Mouse (Mus musculus): ENCODE data around the gene Isy1. TPM values are rescaled to one million over a fixed set of nuclear protein-coding genes. Genes with fewer than 3 reads are reported as not detected.
A peak's percentile ranks its signal among the peaks of the same experiment; 100 is the strongest.

The Isy1 gene
- 84.8 and 89.0 TPM in 2 replicates for polyA plus RNA-seq (2014; fragmentation: Nextera tagmentation; extraction: Ambion mirVana)

- ATAC-seq (replicated peaks; ENCODE audit: low FRiP score) (peak; percentile 94), DNase-seq (ENCODE audit: low spot score) (peak; percentile 94)
- H3K4me1 ChIP-seq (replicated peaks; ENCODE audit: control insufficient read depth, insufficient read depth, low read length): peaks cover 10% of the 10 kb centered on the region
- peak within 1 kb of the TSS; percentile 89 for H3K27ac ChIP-seq (ENCODE audit: low read depth, low read length)
- WGBS: 0% methylated on average over 46 of the region's 46 CpGs
- no peaks in the 10 kb centered on the region for H3K27me3 ChIP-seq (replicated peaks; ENCODE audit: control insufficient read depth, insufficient read depth, low read length)
- H3K9ac ChIP-seq (ENCODE audit: low read depth, low read length): peak within 1 kb of the TSS; percentile 87
- no peaks in the 10 kb centered on the region for H3K9me3 ChIP-seq (ENCODE audit: control insufficient read depth, low read length)
- peaks cover 19% of the 10 kb centered on the region for H3K36me3 ChIP-seq (ENCODE audit: control insufficient read depth, insufficient read depth, low read length)
- peak within 1 kb of the TSS; percentile 78 for H3K4me3 ChIP-seq (ENCODE audit: low read depth, low read length)
- peak within 1 kb of the TSS; percentile 67 for H3K4me2 ChIP-seq
Observed at GRCm38 (mm10) chr6:87838551-87839197, at the start of gene Isy1. TSS of gene Isy1 (minus strand) at chr6:87838798.

- ATAC-seq (replicated peaks; ENCODE audit: low FRiP score) (peak; percentile 95), DNase-seq (ENCODE audit: low spot score) (peak; percentile 100)
- Histone ChIP-seq H3K4me1 (replicated peaks; ENCODE audit: control insufficient read depth, insufficient read depth, low read length) (peaks cover 7% of the 10 kb centered on the region), H3K9ac (ENCODE audit: low read depth, low read length) (peak within 1 kb of the TSS; percentile 78), H3K27ac (ENCODE audit: low read depth, low read length) (peak within 1 kb of the TSS; percentile 52), H3K4me2 (peak within 1 kb of the TSS; percentile 89), H3K4me3 (ENCODE audit: low read depth, low read length) (peak within 1 kb of the TSS; percentile 69), H3K36me3 (ENCODE audit: control insufficient read depth, insufficient read depth, low read length) (peaks cover 25% of the 10 kb centered on the region), H3K9me3 (ENCODE audit: control insufficient read depth, low read length) (no peaks in the 10 kb centered on the region), H3K27me3 (replicated peaks; ENCODE audit: control insufficient read depth, insufficient read depth, low read length) (no peaks in the 10 kb centered on the region)
- WGBS: under 1% methylated on average over 31 of the region's 31 CpGs
Observed at GRCm38 (mm10) chr6:87887594-87888233, 49.1 kb upstream of the Isy1 start, which contains the start of gene Copg1. TSS of gene Copg1 (plus strand) at chr6:87887814.

GRCm38 (mm10) chr6:87886721-87887120, 48.1 kb upstream of the Isy1 start:
- Histone ChIP-seq H3K4me1 (replicated peaks; ENCODE audit: control insufficient read depth, insufficient read depth, low read length) (peaks cover 7% of the 10 kb centered on the region), H3K27me3 (replicated peaks; ENCODE audit: control insufficient read depth, insufficient read depth, low read length) (no peaks in the 10 kb centered on the region), H3K4me3 (ENCODE audit: low read depth, low read length) (no peak overlapping the region), H3K36me3 (ENCODE audit: control insufficient read depth, insufficient read depth, low read length) (peaks cover 16% of the 10 kb centered on the region), H3K4me2 (no peak overlapping the region), H3K9ac (ENCODE audit: low read depth, low read length) (no peak overlapping the region), H3K27ac (ENCODE audit: low read depth, low read length) (peak overlapping the region; percentile 28; the same call in 1 of the 2 replicates), H3K9me3 (ENCODE audit: control insufficient read depth, low read length) (no peaks in the 10 kb centered on the region)
- DNase-seq (ENCODE audit: low spot score) (no peak), ATAC-seq (replicated peaks; ENCODE audit: low FRiP score) (no peak)
- WGBS: 84% methylated on average over 1 of the region's 1 CpGs

GRCm38 (mm10) chr6:87882816-87883215, 44.2 kb upstream of the Isy1 start:
- Histone ChIP-seq H3K27ac (ENCODE audit: low read depth, low read length) (no peak overlapping the region), H3K4me1 (replicated peaks; ENCODE audit: control insufficient read depth, insufficient read depth, low read length) (peaks cover 10% of the 10 kb centered on the region), H3K36me3 (ENCODE audit: control insufficient read depth, insufficient read depth, low read length) (no peaks in the 10 kb centered on the region), H3K9me3 (ENCODE audit: control insufficient read depth, low read length) (no peaks in the 10 kb centered on the region), H3K9ac (ENCODE audit: low read depth, low read length) (no peak overlapping the region), H3K27me3 (replicated peaks; ENCODE audit: control insufficient read depth, insufficient read depth, low read length) (no peaks in the 10 kb centered on the region), H3K4me3 (ENCODE audit: low read depth, low read length) (no peak overlapping the region), H3K4me2 (no peak overlapping the region)
- ATAC-seq (replicated peaks; ENCODE audit: low FRiP score): no peak
- no peak for DNase-seq (ENCODE audit: low spot score)
- 68% methylated on average over 4 of the region's 4 CpGs for WGBS

GRCm38 (mm10) chr6:87882221-87882620, 43.6 kb upstream of the Isy1 start:
- no peaks in the 10 kb centered on the region for H3K9me3 ChIP-seq (ENCODE audit: control insufficient read depth, low read length)
- H3K9ac ChIP-seq (ENCODE audit: low read depth, low read length): no peak overlapping the region
- no peak overlapping the region for H3K4me2 ChIP-seq
- DNase-seq (ENCODE audit: low spot score) (no peak), ATAC-seq (replicated peaks; ENCODE audit: low FRiP score) (no peak)
- no peaks in the 10 kb centered on the region for H3K27me3 ChIP-seq (replicated peaks; ENCODE audit: control insufficient read depth, insufficient read depth, low read length)
- no peak overlapping the region for H3K27ac ChIP-seq (ENCODE audit: low read depth, low read length)
- 72% methylated on average over 3 of the region's 3 CpGs for WGBS
- H3K4me1 ChIP-seq (replicated peaks; ENCODE audit: control insufficient read depth, insufficient read depth, low read length): peaks cover 10% of the 10 kb centered on the region
- H3K4me3 ChIP-seq (ENCODE audit: low read depth, low read length): no peak overlapping the region
- H3K36me3 ChIP-seq (ENCODE audit: control insufficient read depth, insufficient read depth, low read length): no peaks in the 10 kb centered on the region

- H3K4me3 ChIP-seq (ENCODE audit: low read depth, low read length): no peak overlapping the region
- DNase-seq (ENCODE audit: low spot score) (no peak), ATAC-seq (replicated peaks; ENCODE audit: low FRiP score) (no peak)
- no peaks in the 10 kb centered on the region for H3K27me3 ChIP-seq (replicated peaks; ENCODE audit: control insufficient read depth, insufficient read depth, low read length)
- no peak overlapping the region for H3K27ac ChIP-seq (ENCODE audit: low read depth, low read length)
- no peak overlapping the region for H3K4me2 ChIP-seq
- H3K36me3 ChIP-seq (ENCODE audit: control insufficient read depth, insufficient read depth, low read length): no peaks in the 10 kb centered on the region
- H3K9ac ChIP-seq (ENCODE audit: low read depth, low read length): no peak overlapping the region
- H3K9me3 ChIP-seq (ENCODE audit: control insufficient read depth, low read length): no peaks in the 10 kb centered on the region
- 69% methylated on average over 3 of the region's 3 CpGs for WGBS
- peaks cover 10% of the 10 kb centered on the region for H3K4me1 ChIP-seq (replicated peaks; ENCODE audit: control insufficient read depth, insufficient read depth, low read length)
Observed at GRCm38 (mm10) chr6:87879628-87880027, 41.0 kb upstream of the Isy1 start.

- WGBS: 31% methylated on average over 4 of the region's 4 CpGs
- Histone ChIP-seq H3K27me3 (replicated peaks; ENCODE audit: control insufficient read depth, insufficient read depth, low read length) (no peaks in the 10 kb centered on the region), H3K4me1 (replicated peaks; ENCODE audit: control insufficient read depth, insufficient read depth, low read length) (peaks cover 10% of the 10 kb centered on the region), H3K36me3 (ENCODE audit: control insufficient read depth, insufficient read depth, low read length) (no peaks in the 10 kb centered on the region), H3K9me3 (ENCODE audit: control insufficient read depth, low read length) (no peaks in the 10 kb centered on the region), H3K27ac (ENCODE audit: low read depth, low read length) (no peak overlapping the region), H3K4me3 (ENCODE audit: low read depth, low read length) (no peak overlapping the region), H3K4me2 (no peak overlapping the region), H3K9ac (ENCODE audit: low read depth, low read length) (no peak overlapping the region)
- DNase-seq (ENCODE audit: low spot score) (no peak), ATAC-seq (replicated peaks; ENCODE audit: low FRiP score) (no peak)
Observed at GRCm38 (mm10) chr6:87879010-87879409, 40.4 kb upstream of the Isy1 start.

GRCm38 (mm10) chr6:87876068-87876643, 37.6 kb upstream of the Isy1 start:
- Histone ChIP-seq H3K9ac (ENCODE audit: low read depth, low read length) (no peak overlapping the region), H3K4me2 (peak overlapping the region; percentile 35), H3K9me3 (ENCODE audit: control insufficient read depth, low read length) (no peaks in the 10 kb centered on the region), H3K4me3 (ENCODE audit: low read depth, low read length) (no peak overlapping the region), H3K27me3 (replicated peaks; ENCODE audit: control insufficient read depth, insufficient read depth, low read length) (no peaks in the 10 kb centered on the region), H3K4me1 (replicated peaks; ENCODE audit: control insufficient read depth, insufficient read depth, low read length) (peaks cover 10% of the 10 kb centered on the region), H3K36me3 (ENCODE audit: control insufficient read depth, insufficient read depth, low read length) (no peaks in the 10 kb centered on the region), H3K27ac (ENCODE audit: low read depth, low read length) (no peak overlapping the region)
- 49% methylated on average over 13 of the region's 13 CpGs for WGBS
- peak; percentile 25; the same call in 1 of the 2 replicates for ATAC-seq (replicated peaks; ENCODE audit: low FRiP score)
- DNase-seq (ENCODE audit: low spot score): no peak

Data from liver, embryonic 11.5 days (tissue).